Mouse (Mus musculus) E14TG2a.4 (cell line): Measurements from ENCODE around the gene Btbd19.

Experiments
- CTCF ChIP-seq: conservative IDR thresholded peaks from 2 replicates; pipeline ENCODE4 v1.5.1; 2014; ENCODE audit warnings: low read length
- POU5F1 ChIP-seq: IDR thresholded peaks from 2 replicates; pipeline ENCODE4 v1.6.1; 2014; ENCODE audit warnings: low read length, borderline replicate concordance

- TF ChIP-seq CTCF (no peak), POU5F1 (no peak)
Measured at GRCm38 (mm10) chr4:117098764-117099036, 26.8 kb downstream of the Btbd19 start.
